Comparison of ENCODE assay signal across 17 mouse cellular contexts in genomic region chr19:24543386-24544350, GRCm38 (mm10). TPM values are rescaled to one million over a fixed set of nuclear protein-coding genes. Genes with fewer than 3 reads are reported as not detected.
DNase-seq lines count a peak whose midpoint lies in the region; ATAC-seq and TF ChIP-seq lines count a peak whose summit lies in the region.
"Had no signal": no experiment of that assay in that cellular context is flagged by ENCODE, and none has a peak within 500 bp of the region (broad histone marks: within the 10 kb centered on the region; RNA-seq: fewer than 3 reads in every experiment).

No protein-coding gene starts in this region.

- no peak overlapping the region for H3K4me2 ChIP-seq in forebrain, postnatal 0 days (ENCODE audit: low read depth)
- no peak overlapping the region for H3K4me2 ChIP-seq in forebrain, embryonic 14.5 days (ENCODE audit: low read length)
- H3K4me2 ChIP-seq in lung, embryonic 16.5 days (ENCODE audit: low read depth, low read length), result no peak overlapping the region
- H3K4me2 ChIP-seq: forebrain, embryonic 15.5 days; lung, embryonic 15.5 days; midbrain, embryonic 15.5 days had no signal

- H3K36me3 ChIP-seq in forebrain, postnatal 0 days (ENCODE audit: insufficient read depth), result no peaks in the 10 kb centered on the region
- no peaks in the 10 kb centered on the region for H3K36me3 ChIP-seq in forebrain, embryonic 14.5 days (ENCODE audit: control insufficient read depth, insufficient read depth, low read length)
- no peaks in the 10 kb centered on the region for H3K36me3 ChIP-seq in testis, adult 2 months (ENCODE audit: control insufficient read depth, insufficient read depth, low read length)
- H3K36me3 ChIP-seq in lung, embryonic 16.5 days (ENCODE audit: control insufficient read depth, insufficient read depth, low read length), result no peaks in the 10 kb centered on the region; the same call in 1 of the 2 replicates
- H3K36me3 ChIP-seq: forebrain, embryonic 15.5 days; lung, embryonic 15.5 days; midbrain, embryonic 15.5 days had no signal

- no peaks in the 10 kb centered on the region for H3K4me1 ChIP-seq in forebrain, postnatal 0 days (ENCODE audit: insufficient read depth)
- no peaks in the 10 kb centered on the region for H3K4me1 ChIP-seq in forebrain, embryonic 14.5 days (ENCODE audit: control insufficient read depth, insufficient read depth, low read length)
- peaks cover 10% of the 10 kb centered on the region for H3K4me1 ChIP-seq in testis, adult 2 months (ENCODE audit: control insufficient read depth, insufficient read depth, low read length)
- peaks cover 4% of the 10 kb centered on the region; the same call in 1 of the 2 replicates for H3K4me1 ChIP-seq in lung, embryonic 16.5 days (replicated peaks; ENCODE audit: control insufficient read depth, insufficient read depth, low read length)
- H3K4me1 ChIP-seq: forebrain, embryonic 15.5 days; lung, embryonic 15.5 days; midbrain, embryonic 15.5 days had no signal

- DNase-seq in forebrain, postnatal 0 days, result no peak
- DNase-seq in forebrain, embryonic 14.5 days (ENCODE audit: low spot score), result no peak
- DNase-seq in testis, postnatal 10 days (ENCODE audit: low spot score), result no peak
- DNase-seq in testis, postnatal 14 days (ENCODE audit: low spot score), result peak; percentile 53
- DNase-seq in frontal cortex, adult 2 months (ENCODE audit: extremely low spot score in 1 of 2, low spot score in 1 of 2), result no peak
- no peak for DNase-seq in left cerebral cortex, postnatal 14 days (ENCODE audit: low spot score in 2 of 2)
- DNase-seq: adrenal gland, postnatal 14 days; B cell, adult 2 months; gastrocnemius, postnatal 10 days; kidney, adult 8-10 months; spleen, adult 18-20 months had no signal

- H3K27ac ChIP-seq in forebrain, postnatal 0 days (ENCODE audit: low read depth, low read length), result no peak overlapping the region
- no peak overlapping the region for H3K27ac ChIP-seq in forebrain, embryonic 14.5 days (ENCODE audit: low read depth, low read length)
- H3K27ac ChIP-seq in testis, adult 2 months (ENCODE audit: control insufficient read depth, insufficient read depth, low read depth, low read length), result peak overlapping the region; percentile 54
- no peak overlapping the region for H3K27ac ChIP-seq in lung, embryonic 16.5 days (ENCODE audit: low read length)
- H3K27ac ChIP-seq: forebrain, embryonic 15.5 days; hindbrain, embryonic 10.5 days; lung, embryonic 15.5 days; midbrain, embryonic 15.5 days had no signal

- no peak overlapping the region for H3K4me3 ChIP-seq in forebrain, postnatal 0 days (ENCODE audit: low read depth, low read length)
- no peak overlapping the region for H3K4me3 ChIP-seq in forebrain, embryonic 14.5 days (ENCODE audit: low read depth, low read length)
- no peak overlapping the region for H3K4me3 ChIP-seq in testis, adult 2 months (ENCODE audit: control insufficient read depth, low read depth, low read length)
- no peak overlapping the region for H3K4me3 ChIP-seq in lung, embryonic 16.5 days (ENCODE audit: low read length)
- H3K4me3 ChIP-seq: forebrain, embryonic 15.5 days; hindbrain, embryonic 10.5 days; lung, embryonic 15.5 days; midbrain, embryonic 15.5 days had no signal

- no peaks in the 10 kb centered on the region for H3K27me3 ChIP-seq in forebrain, postnatal 0 days (ENCODE audit: insufficient read depth, low read length)
- H3K27me3 ChIP-seq in forebrain, embryonic 14.5 days (replicated peaks; ENCODE audit: control insufficient read depth, insufficient read depth, low read length), result no peaks in the 10 kb centered on the region
- no peaks in the 10 kb centered on the region for H3K27me3 ChIP-seq in testis, adult 2 months (ENCODE audit: control insufficient read depth, insufficient read depth, low read length)
- H3K27me3 ChIP-seq in lung, embryonic 16.5 days (ENCODE audit: control insufficient read depth, insufficient read depth, low read depth, low read length), result no peaks in the 10 kb centered on the region
- H3K27me3 ChIP-seq: forebrain, embryonic 15.5 days; lung, embryonic 15.5 days; midbrain, embryonic 15.5 days had no signal

- intact Hi-C loops in left cerebral cortex, postnatal 14 days (cut with DNase I), result no loop called here

- ATAC-seq in forebrain, postnatal 0 days, result 0 out of 2 replicates have a peak, but pooled peaks have one; percentile 38
- ATAC-seq in forebrain, embryonic 14.5 days, result no peak
- ATAC-seq in lung, embryonic 16.5 days (ENCODE audit: low read depth), result peak; percentile 62
- ATAC-seq: forebrain, embryonic 15.5 days; midbrain, embryonic 15.5 days had no signal

- no peak for TF ChIP-seq POLR2A in testis, adult 2 months (IDR thresholded peaks at IDR 0.05; ENCODE audit: control insufficient read depth, low read depth, low read length)

- H3K9me3 ChIP-seq in forebrain, postnatal 0 days (ENCODE audit: low read length), result no peaks in the 10 kb centered on the region
- H3K9me3 ChIP-seq in forebrain, embryonic 14.5 days (replicated peaks; ENCODE audit: control insufficient read depth, low read length), result no peaks in the 10 kb centered on the region
- peaks cover 9% of the 10 kb centered on the region for H3K9me3 ChIP-seq in lung, embryonic 16.5 days (ENCODE audit: control insufficient read depth, low read length)
- H3K9me3 ChIP-seq: forebrain, embryonic 15.5 days; lung, embryonic 15.5 days; midbrain, embryonic 15.5 days had no signal

- 73% methylated on average over 14 of the region's 14 CpGs for WGBS in forebrain, postnatal 0 days
- WGBS in forebrain, embryonic 14.5 days, result 72% methylated on average over 14 of the region's 14 CpGs
- WGBS in lung, embryonic 16.5 days, result 66% methylated on average over 14 of the region's 14 CpGs

- H3K9ac ChIP-seq in forebrain, postnatal 0 days, result no peak overlapping the region
- H3K9ac ChIP-seq in forebrain, embryonic 14.5 days (ENCODE audit: low read length), result no peak overlapping the region
- no peak overlapping the region for H3K9ac ChIP-seq in lung, embryonic 16.5 days (ENCODE audit: low read length)
- H3K9ac ChIP-seq: forebrain, embryonic 15.5 days; lung, embryonic 15.5 days; midbrain, embryonic 15.5 days had no signal

- no peak for TF ChIP-seq CTCF in forebrain, postnatal 0 days (IDR thresholded peaks at IDR 0.05; ENCODE audit: low read depth)
- TF ChIP-seq CTCF in testis, adult 2 months (IDR thresholded peaks at IDR 0.05; ENCODE audit: control insufficient read depth, insufficient read depth, insufficient replicate concordance, low read depth, low read length), result no peak

RNA-seq across cellular contexts. Expression of gene Pip5k1b, which starts 12.0 kb away (rescaled TPM):
- 2.7 and 3.2 TPM in 2 replicates for total RNA-seq in forebrain, postnatal 0 days (2014; rRNA removed)
- polyA plus RNA-seq in forebrain, postnatal 0 days (2015; fragmentation: Nextera tagmentation; extraction: Ambion mirVana), result 1.3 and 1.8 TPM in 2 replicates
- 1.8 and 2.1 TPM in 2 replicates for polyA plus RNA-seq in forebrain, embryonic 14.5 days (2014; fragmentation: Nextera tagmentation; extraction: Ambion mirVana)
- polyA plus RNA-seq in testis, adult 2 months (2012; rRNA removed), result 5.1 and 6.1 TPM in 2 replicates
- polyA plus RNA-seq in lung, embryonic 16.5 days (2015; fragmentation: Nextera tagmentation; extraction: Ambion mirVana), result 3.8 TPM in 2 replicates
- polyA plus RNA-seq in frontal cortex, adult 2 months (2012; rRNA removed), result 13.2 and 13.6 TPM in 2 replicates
- 10 to 100 TPM; 17.7 to 19.3 TPM for total RNA-seq in left cerebral cortex, postnatal 14 days (2021)
